Mouse (Mus musculus) heart, embryonic 16.5 days (tissue): ENCODE data around the gene Map2k6. TPM values are rescaled to one million over a fixed set of nuclear protein-coding genes. Genes with fewer than 3 reads are reported as not detected.

Source experiments
- ATAC-seq: fragments of 200-750 bp; cut with Nextera tagmentation; replicated peaks from 2 replicates; pipeline ENCODE4 v1.8.0; 2017; ENCODE audit warnings: moderate number of reproducible peaks; ENCODE audit not compliant: insufficient read depth, low FRiP score; ENCODE audit errors: extremely low read depth
- H3K27ac ChIP-seq: fragments of 300-500 bp; sonication (generic); 2 replicates; pipeline ENCODE4 v1.5.1; 2014; ENCODE audit warnings: mild to moderate bottlenecking, low read length, control low read depth, moderate library complexity
- H3K27me3 ChIP-seq: fragments of 300-500 bp; sonication (generic); 2 replicates; pipeline ENCODE4 v1.6.1; 2014; ENCODE audit warnings: low read length, mixed read lengths; ENCODE audit not compliant: control insufficient read depth, insufficient read depth
- H3K36me3 ChIP-seq: fragments of 300-500 bp; sonication (generic); 2 replicates; pipeline ENCODE4 v1.6.1; 2014; ENCODE audit not compliant: control insufficient read depth, insufficient read depth
- H3K4me1 ChIP-seq: fragments of 300-500 bp; sonication (generic); 2 replicates; pipeline ENCODE4 v1.6.1; 2014; ENCODE audit warnings: low read length, mixed read lengths; ENCODE audit not compliant: control insufficient read depth, insufficient read depth
- H3K4me2 ChIP-seq: fragments of 300-500 bp; sonication (generic); 2 replicates; pipeline ENCODE4 v1.6.1; 2014; ENCODE audit warnings: low read depth, mild to moderate bottlenecking, control low read depth, low read length
- H3K4me3 ChIP-seq: fragments of 300-500 bp; sonication (generic); 2 replicates; pipeline ENCODE4 v1.5.1; 2014; ENCODE audit warnings: mild to moderate bottlenecking, control low read depth, low read length
- H3K9ac ChIP-seq: fragments of 300-500 bp; sonication (generic); 2 replicates; pipeline ENCODE4 v1.6.1; 2014; ENCODE audit warnings: low read length, control low read depth
- H3K9me3 ChIP-seq: fragments of 300-500 bp; sonication (generic); replicated peaks from 2 replicates; pipeline ENCODE4 v1.6.1; 2016; ENCODE audit warnings: low read length; ENCODE audit not compliant: control insufficient read depth
- WGBS: fragments of 180-500 bp; shearing (Covaris S2); extraction: QIAGEN DNeasy Blood & Tissue Kit; methylation state at CpG from one replicate; pipeline ENCODE4 v1.1.7; 2014; 5-methylcytosine and 5-hydroxymethylcytosine counted together
- polyA plus RNA-seq: library from polyadenylated mRNA; unstranded; fragments of >200 nt; fragmentation: Nextera tagmentation; extraction: Ambion mirVana; gene quantifications from 2 replicates; pipeline ENCODE4 v1.2.1, GENCODE M21; 2015

Map2k6 gene
- polyA plus RNA-seq, 1 experiment from 2014 or later = 15.4 TPM

- no peak for ATAC-seq
- H3K9ac ChIP-seq = no peak overlapping the region
- no peaks in the 10 kb centered on the region for H3K9me3 ChIP-seq
- H3K36me3 ChIP-seq = no peaks in the 10 kb centered on the region
- no peak overlapping the region for H3K4me2 ChIP-seq
- H3K4me3 ChIP-seq = no peak overlapping the region
- WGBS = 92% methylated on average over 5 of the region's 5 CpGs
- peaks cover 2% of the 10 kb centered on the region; the same call in 1 of the 2 replicates for H3K27me3 ChIP-seq
- no peak overlapping the region for H3K27ac ChIP-seq
- H3K4me1 ChIP-seq = peaks cover 24% of the 10 kb centered on the region
These were observed 54.7 kb downstream of the Map2k6 start for GRCm38 (mm10) chr11:110453445-110454154.

- Histone ChIP-seq H3K9me3 (0 out of 2 replicates have a peak, but pooled peaks cover 4% of the 10 kb centered on the region), H3K4me2 (no peak overlapping the region), H3K27ac (no peak overlapping the region), H3K36me3 (no peaks in the 10 kb centered on the region), H3K27me3 (peaks cover 4% of the 10 kb centered on the region; the same call in 1 of the 2 replicates), H3K4me1 (peaks cover 19% of the 10 kb centered on the region), H3K4me3 (no peak overlapping the region), H3K9ac (no peak overlapping the region)
- 73% methylated on average over 7 of the region's 7 CpGs for WGBS
- no peak for ATAC-seq
These were observed 58.6 kb downstream of the Map2k6 start for GRCm38 (mm10) chr11:110457441-110457912.

- 21% methylated on average over 2 of the region's 2 CpGs for WGBS
- no peak overlapping the region for H3K4me2 ChIP-seq
- H3K27me3 ChIP-seq = peaks cover 4% of the 10 kb centered on the region; the same call in 1 of the 2 replicates
- H3K4me1 ChIP-seq = peaks cover 14% of the 10 kb centered on the region
- ATAC-seq = no peak; the same call in 1 of the 2 replicates
- H3K36me3 ChIP-seq = no peaks in the 10 kb centered on the region
- H3K9me3 ChIP-seq = 0 out of 2 replicates have a peak, but pooled peaks cover 4% of the 10 kb centered on the region
- no peak overlapping the region for H3K4me3 ChIP-seq
- H3K9ac ChIP-seq = no peak overlapping the region
- H3K27ac ChIP-seq = no peak overlapping the region
These were observed 61.6 kb downstream of the Map2k6 start for GRCm38 (mm10) chr11:110460480-110460879.

- Histone ChIP-seq H3K27ac (no peak overlapping the region), H3K4me3 (no peak overlapping the region), H3K9ac (no peak overlapping the region), H3K36me3 (no peaks in the 10 kb centered on the region), H3K4me1 (peaks cover 14% of the 10 kb centered on the region), H3K9me3 (0 out of 2 replicates have a peak, but pooled peaks cover 4% of the 10 kb centered on the region), H3K4me2 (no peak overlapping the region), H3K27me3 (peaks cover 4% of the 10 kb centered on the region; the same call in 1 of the 2 replicates)
- 84% methylated on average over 17 of the region's 17 CpGs for WGBS
- no peak for ATAC-seq
These were observed 62.8 kb downstream of the Map2k6 start for GRCm38 (mm10) chr11:110461560-110462331.

GRCm38 (mm10) chr11:110462975-110463578 is 64.2 kb downstream of the Map2k6 start:
- Histone ChIP-seq H3K4me3 (no peak overlapping the region), H3K4me2 (no peak overlapping the region), H3K27me3 (peaks cover 2% of the 10 kb centered on the region; the same call in 1 of the 2 replicates), H3K36me3 (no peaks in the 10 kb centered on the region), H3K4me1 (peaks cover 14% of the 10 kb centered on the region), H3K9ac (no peak overlapping the region), H3K27ac (no peak overlapping the region), H3K9me3 (0 out of 2 replicates have a peak, but pooled peaks cover 4% of the 10 kb centered on the region)
- no peak for ATAC-seq
- 75% methylated on average over 8 of the region's 8 CpGs for WGBS

- H3K4me2 ChIP-seq = no peak overlapping the region
- H3K4me1 ChIP-seq = peaks cover 13% of the 10 kb centered on the region
- no peaks in the 10 kb centered on the region; the same call in 1 of the 2 replicates for H3K27me3 ChIP-seq
- H3K9ac ChIP-seq = no peak overlapping the region
- H3K9me3 ChIP-seq = 0 out of 2 replicates have a peak, but pooled peaks cover 4% of the 10 kb centered on the region
- WGBS = 72% methylated on average over 9 of the region's 9 CpGs
- no peaks in the 10 kb centered on the region for H3K36me3 ChIP-seq
- ATAC-seq = no peak
- H3K4me3 ChIP-seq = no peak overlapping the region
- H3K27ac ChIP-seq = no peak overlapping the region
These were observed 64.9 kb downstream of the Map2k6 start for GRCm38 (mm10) chr11:110463801-110464200.

- no peak for ATAC-seq
- Histone ChIP-seq H3K4me1 (no peaks in the 10 kb centered on the region), H3K9me3 (no peaks in the 10 kb centered on the region), H3K9ac (no peak overlapping the region), H3K36me3 (no peaks in the 10 kb centered on the region), H3K4me2 (no peak overlapping the region), H3K27ac (no peak overlapping the region), H3K27me3 (no peaks in the 10 kb centered on the region), H3K4me3 (no peak overlapping the region)
- 54% methylated on average over 2 of the region's 2 CpGs for WGBS
These were observed 70.1 kb downstream of the Map2k6 start for GRCm38 (mm10) chr11:110469054-110469453.

- Histone ChIP-seq H3K4me3 (no peak overlapping the region), H3K9me3 (no peaks in the 10 kb centered on the region), H3K27me3 (no peaks in the 10 kb centered on the region), H3K9ac (no peak overlapping the region), H3K4me1 (no peaks in the 10 kb centered on the region), H3K27ac (no peak overlapping the region), H3K4me2 (no peak overlapping the region), H3K36me3 (no peaks in the 10 kb centered on the region)
- WGBS = 75% methylated on average over 8 of the region's 8 CpGs
- no peak for ATAC-seq
These were observed 71.8 kb downstream of the Map2k6 start for GRCm38 (mm10) chr11:110470561-110471273.
